10 mouse cellular contexts compared by ENCODE assay signal in the genomic region with DNA sequence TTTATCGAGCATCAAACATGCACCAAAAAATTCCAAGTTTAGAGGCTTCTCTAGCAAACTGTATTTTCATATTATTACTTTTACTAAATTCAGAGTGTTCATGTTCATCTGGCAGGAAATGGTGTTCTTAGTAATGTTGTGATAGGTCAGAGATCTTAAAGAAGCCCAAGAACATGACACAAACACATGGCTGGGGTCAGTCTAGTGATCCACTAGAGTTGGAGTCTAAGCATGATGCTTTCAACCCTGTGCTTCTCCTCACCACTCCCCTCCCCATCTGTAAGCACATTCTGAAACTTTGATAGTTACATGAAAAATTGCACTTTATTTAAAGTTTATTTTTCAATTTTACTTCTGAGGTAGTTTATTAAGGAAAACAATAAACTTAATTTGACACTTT. TPM values are rescaled to one million over a fixed set of nuclear protein-coding genes. Genes with fewer than 3 reads are reported as not detected.
DNase-seq lines count a peak whose midpoint lies in the region; ATAC-seq and TF ChIP-seq lines count a peak whose summit lies in the region.
"Had no signal": no experiment of that assay in that cellular context is flagged by ENCODE, and none has a peak within 500 bp of the region (broad histone marks: within the 10 kb centered on the region; RNA-seq: fewer than 3 reads in every experiment).

No protein-coding gene starts in this region.

- no peak overlapping the region for H3K9ac ChIP-seq in lung, embryonic 14.5 days
- H3K9ac ChIP-seq in embryonic facial prominence, embryonic 15.5 days = no peak overlapping the region; the same call in 1 of the 2 replicates
- no peak overlapping the region for H3K9ac ChIP-seq in neural tube, embryonic 15.5 days (replicated peaks)

- H3K27ac ChIP-seq in lung, embryonic 14.5 days (ENCODE audit: low read depth) = no peak overlapping the region
- H3K27ac ChIP-seq in embryonic facial prominence, embryonic 15.5 days (replicated peaks) = no peak overlapping the region
- no peak overlapping the region for H3K27ac ChIP-seq in limb, embryonic 10.5 days
- H3K27ac ChIP-seq in neural tube, embryonic 15.5 days (replicated peaks) = no peak overlapping the region

- peak overlapping the region; percentile 66 for H3K4me2 ChIP-seq in lung, embryonic 14.5 days
- H3K4me2 ChIP-seq in embryonic facial prominence, embryonic 15.5 days (replicated peaks) = peak overlapping the region; percentile 35
- H3K4me2 ChIP-seq in neural tube, embryonic 15.5 days = peak overlapping the region; percentile 42

- TF ChIP-seq CTCF in lung, embryonic 14.5 days (IDR thresholded peaks at IDR 0.05; ENCODE audit: low read depth) = no peak

- 0 out of 2 replicates have a peak, but pooled peaks cover 6% of the 10 kb centered on the region for H3K4me1 ChIP-seq in lung, embryonic 14.5 days (ENCODE audit: insufficient read depth)
- peaks cover 11% of the 10 kb centered on the region for H3K4me1 ChIP-seq in embryonic facial prominence, embryonic 15.5 days
- H3K4me1 ChIP-seq in limb, embryonic 10.5 days = peaks cover 20% of the 10 kb centered on the region; the same call in 1 of the 2 replicates
- peaks cover 30% of the 10 kb centered on the region for H3K4me1 ChIP-seq in neural tube, embryonic 15.5 days

- ATAC-seq in lung, embryonic 14.5 days (ENCODE audit: insufficient read depth) = no peak
- no peak for ATAC-seq in embryonic facial prominence, embryonic 15.5 days (ENCODE audit: insufficient number of reproducible peaks, low FRiP score, low TSS enrichment, low read depth)
- no peak for ATAC-seq in neural tube, embryonic 15.5 days (ENCODE audit: low FRiP score)

- WGBS in lung, embryonic 14.5 days = 53% methylated on average over 1 of the region's 1 CpGs
- WGBS in embryonic facial prominence, embryonic 15.5 days = 41% methylated on average over 1 of the region's 1 CpGs
- 85% methylated on average over 1 of the region's 1 CpGs for WGBS in limb, embryonic 10.5 days
- 90% methylated on average over 1 of the region's 1 CpGs for WGBS in neural tube, embryonic 15.5 days

- H3K9me3 ChIP-seq in lung, embryonic 14.5 days (ENCODE audit: low read depth, low read length) = no peaks in the 10 kb centered on the region
- H3K9me3 ChIP-seq in embryonic facial prominence, embryonic 15.5 days (replicated peaks) = no peaks in the 10 kb centered on the region
- no peaks in the 10 kb centered on the region for H3K9me3 ChIP-seq in limb, embryonic 10.5 days (replicated peaks)
- no peaks in the 10 kb centered on the region for H3K9me3 ChIP-seq in neural tube, embryonic 15.5 days (replicated peaks)

- H3K36me3 ChIP-seq in lung, embryonic 14.5 days (ENCODE audit: insufficient read depth) = 0 out of 2 replicates have a peak, but pooled peaks cover 10% of the 10 kb centered on the region
- no peaks in the 10 kb centered on the region for H3K36me3 ChIP-seq in embryonic facial prominence, embryonic 15.5 days
- H3K36me3 ChIP-seq in limb, embryonic 10.5 days = peaks cover 31% of the 10 kb centered on the region
- H3K36me3 ChIP-seq in neural tube, embryonic 15.5 days = no peaks in the 10 kb centered on the region

- H3K27me3 ChIP-seq in lung, embryonic 14.5 days (ENCODE audit: insufficient read depth, low read length) = no peaks in the 10 kb centered on the region
- no peaks in the 10 kb centered on the region for H3K27me3 ChIP-seq in embryonic facial prominence, embryonic 15.5 days
- H3K27me3 ChIP-seq in limb, embryonic 10.5 days (ENCODE audit: low read depth, poor library complexity, severe bottlenecking) = no peaks in the 10 kb centered on the region
- no peaks in the 10 kb centered on the region for H3K27me3 ChIP-seq in neural tube, embryonic 15.5 days (replicated peaks)

- no peak for DNase-seq in lung, embryonic 14.5 days
- DNase-seq in lung, postnatal 36 days = no peak
- DNase-seq in limb, embryonic 10.5 days (ENCODE audit: low spot score) = no peak
- DNase-seq in layer of hippocampus, adult 8-10 months (ENCODE audit: low spot score in 2 of 2) = no peak
- DNase-seq in urinary bladder, postnatal 14 days (ENCODE audit: low spot score) = no peak
- no peak for DNase-seq in adrenal gland, adult (ENCODE audit: inconsistent age in 2 of 2, low spot score in 1 of 2)
- DNase-seq: kidney, postnatal 14 days had no signal

- H3K4me3 ChIP-seq in lung, embryonic 14.5 days (ENCODE audit: low read depth, low read length) = peak overlapping the region; percentile 31
- peak overlapping the region; percentile 24 for H3K4me3 ChIP-seq in embryonic facial prominence, embryonic 15.5 days (replicated peaks)
- H3K4me3 ChIP-seq in limb, embryonic 10.5 days = peak overlapping the region; percentile 85
- no peak overlapping the region for H3K4me3 ChIP-seq in neural tube, embryonic 15.5 days (replicated peaks)

RNA-seq across cellular contexts. Expression of a gene that starts 3.0 kb away (rescaled TPM):
- 66.8 and 72.3 TPM in 2 replicates for polyA plus RNA-seq in lung, embryonic 14.5 days (2014; fragmentation: Nextera tagmentation; extraction: Ambion mirVana)
- 52.0 and 58.8 TPM in 2 replicates for polyA plus RNA-seq in embryonic facial prominence, embryonic 15.5 days (2015; fragmentation: Nextera tagmentation; extraction: Ambion mirVana)
- 47.6 and 58.2 TPM in 2 replicates for polyA plus RNA-seq in limb, embryonic 10.5 days (2016; fragmentation: Nextera tagmentation; extraction: Ambion mirVana)
- polyA plus RNA-seq in neural tube, embryonic 15.5 days (2015; fragmentation: Nextera tagmentation; extraction: Ambion mirVana) = 27.7 and 35.3 TPM in 2 replicates
- 10 to 100 TPM; 58.5 to 74.7 (median 68.0) TPM for total RNA-seq in layer of hippocampus, adult 8-10 months (2022)

RNA-seq across cellular contexts. Expression of a gene that starts 9.2 kb away (rescaled TPM):
- not detected in 2 replicates for polyA plus RNA-seq in lung, embryonic 14.5 days (2014; fragmentation: Nextera tagmentation; extraction: Ambion mirVana)
- polyA plus RNA-seq in embryonic facial prominence, embryonic 15.5 days (2015; fragmentation: Nextera tagmentation; extraction: Ambion mirVana) = not detected in 2 replicates
- not detected in 2 replicates for polyA plus RNA-seq in limb, embryonic 10.5 days (2016; fragmentation: Nextera tagmentation; extraction: Ambion mirVana)
- polyA plus RNA-seq in neural tube, embryonic 15.5 days (2015; fragmentation: Nextera tagmentation; extraction: Ambion mirVana) = not detected in 2 replicates
- total RNA-seq in layer of hippocampus, adult 8-10 months (2022) = not detected
- polyA plus RNA-seq: small intestine, adult 2 months had no signal
